Mouse (Mus musculus): ENCODE data around the gene 1190002N15Rik.

1190002N15Rik gene

DNA sequence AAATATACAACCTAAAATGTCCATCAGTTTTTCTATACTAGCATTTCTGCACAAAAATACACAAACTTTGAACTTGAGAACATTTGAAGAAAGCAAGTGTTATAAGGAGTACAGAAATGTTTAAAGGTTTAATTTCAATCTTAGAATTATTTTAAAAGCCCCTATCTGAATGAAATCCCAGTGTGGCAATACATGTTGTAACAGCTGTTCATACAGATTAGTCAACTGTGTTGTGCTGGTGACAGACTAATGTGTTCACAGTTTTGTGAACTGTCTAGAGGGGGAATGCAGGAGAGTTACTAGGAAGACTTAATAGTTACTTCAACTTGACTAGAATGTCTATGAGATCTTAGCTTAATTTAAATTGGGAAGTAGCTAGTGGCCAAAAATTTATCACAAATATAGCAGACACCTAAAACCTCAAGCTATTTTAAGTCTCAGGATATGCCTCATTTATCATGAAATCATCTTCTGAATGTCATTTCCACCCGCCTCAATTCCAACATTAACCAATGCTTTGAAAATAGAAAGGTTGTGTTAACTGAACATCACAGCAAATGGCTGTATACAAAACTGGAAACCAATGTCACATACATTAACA lies 8.6 kb downstream of the 1190002N15Rik start:
- no peak for DNase-seq

DNA sequence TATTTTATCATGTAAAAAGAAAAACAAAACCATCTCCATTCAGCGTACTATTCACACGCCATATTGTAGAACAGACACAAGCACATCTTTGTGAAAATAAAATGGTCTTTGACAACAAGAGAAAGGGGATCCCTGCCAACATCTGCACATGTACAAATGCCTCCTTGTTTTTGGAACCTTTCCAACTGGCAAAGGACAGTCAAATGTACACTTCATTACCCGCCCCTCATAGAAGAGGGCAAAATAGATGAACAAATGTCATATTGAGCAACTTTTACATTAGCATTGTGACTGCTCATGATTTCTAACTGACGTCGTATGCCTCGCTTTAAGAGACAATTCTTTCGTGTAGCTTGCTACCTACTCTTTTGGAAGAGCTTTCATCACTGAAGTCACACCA lies 11.4 kb downstream of the 1190002N15Rik start:
- DNase-seq: no peak

DNA sequence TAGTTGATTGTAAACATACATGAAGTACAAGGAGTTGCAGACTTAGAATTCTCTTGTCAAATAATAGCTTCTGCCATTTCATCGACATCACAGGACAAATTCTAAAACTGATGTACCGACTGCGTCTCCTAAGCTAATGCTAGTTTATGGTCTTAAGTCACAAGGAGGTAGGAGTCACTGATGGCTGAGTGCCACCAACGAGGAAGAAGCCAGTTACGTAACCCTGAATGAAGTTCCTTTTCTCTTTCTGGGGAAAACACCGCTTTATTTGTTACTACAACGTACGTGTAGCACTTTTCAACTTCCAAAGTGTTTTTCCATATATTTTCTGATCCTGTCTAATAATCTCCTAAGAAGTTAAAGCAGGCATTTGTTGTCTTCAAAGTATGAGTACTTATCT lies 25.6 kb downstream of the 1190002N15Rik start:
- no peak for DNase-seq

DNA sequence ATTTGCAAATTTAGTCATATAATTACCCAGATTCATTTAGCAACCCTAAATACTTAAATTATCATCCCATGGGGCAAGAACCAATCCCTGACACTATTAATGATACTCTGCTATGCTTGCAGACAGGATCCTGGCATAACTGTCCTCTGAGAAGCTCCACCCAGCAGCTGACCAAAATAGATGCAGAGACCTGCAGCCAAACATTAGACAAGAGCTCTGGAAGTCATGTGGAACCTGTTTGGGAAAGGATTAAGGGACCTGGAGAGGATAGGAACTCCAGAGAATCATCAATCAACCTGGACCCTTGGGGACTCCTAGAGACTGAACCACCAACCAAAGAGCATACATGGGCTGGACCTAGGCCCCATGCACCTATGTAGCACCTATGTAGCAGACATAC lies 26.7 kb downstream of the 1190002N15Rik start:
- no peak for DNase-seq

DNA sequence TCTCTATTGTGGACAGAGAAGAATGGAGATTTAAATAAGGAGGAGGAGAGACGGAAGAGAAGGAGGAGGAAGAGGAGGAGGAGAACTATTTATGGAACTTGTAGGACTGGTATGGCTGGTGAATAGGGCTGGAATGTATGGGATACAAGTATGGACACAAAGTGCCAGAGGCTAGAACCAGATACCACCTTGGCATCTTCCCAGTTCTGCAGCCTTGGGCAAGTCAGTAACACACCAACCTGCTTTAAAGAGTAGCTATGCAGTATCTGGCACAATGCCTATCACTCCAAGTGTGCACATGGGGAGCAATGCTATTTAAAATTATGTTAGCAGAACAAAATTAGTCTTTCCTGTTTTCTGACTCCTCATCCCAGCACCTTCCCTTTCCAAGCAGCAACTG lies 30.9 kb downstream of the 1190002N15Rik start:
- no peak for DNase-seq

DNA sequence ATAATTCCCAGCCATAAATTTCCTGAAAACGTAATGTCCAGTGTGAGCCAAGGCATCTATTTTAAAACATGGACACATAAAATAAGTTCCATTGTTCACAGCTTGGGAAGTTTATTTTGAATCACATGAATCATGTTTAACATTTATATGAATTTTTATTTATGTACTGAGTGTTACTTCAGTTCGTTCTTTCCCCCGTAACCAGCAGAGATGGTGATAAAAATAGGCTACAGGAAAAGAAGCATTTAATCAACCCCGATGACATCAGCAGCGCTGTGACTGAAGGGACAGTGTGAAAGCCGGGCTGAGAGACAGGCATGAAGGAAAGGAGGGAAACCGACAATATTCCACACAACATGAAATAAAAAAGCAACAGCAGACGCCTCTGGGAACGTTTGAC lies 46.4 kb downstream of the 1190002N15Rik start:
- DNase-seq: no peak

DNA sequence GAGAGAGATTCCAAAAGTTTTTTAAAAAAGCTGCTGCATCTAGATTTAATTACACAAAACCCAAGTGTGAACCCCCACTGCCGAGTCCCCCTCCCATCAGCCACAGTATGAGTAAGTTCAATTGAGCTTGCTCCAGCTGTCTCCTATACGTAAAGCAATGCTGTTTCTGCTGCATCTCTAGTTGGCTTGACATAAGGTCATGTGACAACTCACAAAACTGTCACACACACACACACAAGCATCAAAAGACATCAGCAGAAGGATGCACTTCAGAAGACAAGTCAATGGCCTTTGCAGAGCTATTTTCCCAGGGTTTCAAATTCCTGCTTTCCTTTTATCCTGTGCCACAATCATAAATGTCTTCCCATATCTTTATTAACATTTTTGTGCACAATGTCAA lies 49.9 kb downstream of the 1190002N15Rik start:
- no peak for DNase-seq

DNA sequence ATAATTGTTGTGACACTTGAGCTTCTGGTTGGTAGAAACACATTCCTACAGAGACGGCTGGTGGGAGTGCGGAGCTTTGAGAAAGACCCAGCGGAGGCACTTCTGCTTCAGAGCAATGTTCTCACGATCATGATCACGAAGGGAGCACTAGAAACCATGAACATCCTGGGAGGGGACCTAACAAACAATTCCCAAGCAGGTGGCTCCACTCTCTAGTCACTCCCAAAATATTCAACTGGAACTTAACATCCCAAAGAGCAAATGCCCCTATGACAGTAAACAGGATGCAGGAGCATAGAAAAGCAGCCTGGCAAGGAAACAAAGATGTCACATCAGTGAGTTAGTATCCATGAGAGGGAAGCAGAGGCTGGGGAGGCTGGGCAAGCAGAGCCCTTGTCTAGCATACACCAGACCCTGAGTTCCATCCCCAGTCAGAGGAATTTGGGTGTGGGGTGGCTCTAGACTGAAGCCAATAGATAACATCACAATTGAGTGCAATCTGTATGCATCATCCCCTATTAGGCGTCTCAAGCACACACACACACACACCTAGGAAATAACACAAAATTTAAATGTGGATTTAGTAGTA lies 54.5 kb downstream of the 1190002N15Rik start:
- DNase-seq: peak; percentile 36

DNA sequence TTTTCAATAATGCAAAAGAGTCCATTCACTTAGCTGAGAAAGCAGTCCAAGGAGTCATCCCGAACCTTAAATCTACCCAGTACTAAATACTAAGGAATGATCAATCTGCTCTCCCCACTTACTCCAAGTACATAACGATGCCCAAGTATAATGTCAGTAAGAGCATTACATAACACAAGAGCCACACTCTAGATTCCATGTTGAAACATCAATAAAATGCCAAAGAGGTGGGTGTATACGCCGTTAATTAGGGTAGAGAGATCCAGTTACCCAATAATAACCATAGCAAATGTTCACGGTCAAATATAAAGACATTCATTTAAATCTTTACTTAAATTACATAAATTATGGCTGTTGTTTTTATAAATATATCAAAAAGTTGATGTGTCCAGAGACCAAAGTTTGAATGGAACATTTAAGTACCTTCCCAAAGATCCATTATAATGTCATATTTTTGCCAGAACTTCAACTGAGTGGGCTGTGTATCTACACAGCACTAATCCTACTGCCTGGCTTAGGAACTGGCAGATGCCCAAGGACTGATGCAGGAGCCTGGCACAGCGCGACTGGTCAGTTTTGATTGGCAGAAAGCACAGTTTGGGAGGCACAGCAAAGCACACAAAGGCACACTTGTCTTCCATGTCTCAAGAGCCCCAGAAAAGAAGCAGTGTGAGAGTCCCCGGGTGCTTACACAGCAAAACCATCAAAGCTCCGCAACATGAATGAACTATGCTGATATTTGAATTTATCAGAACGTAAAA lies 55.5 kb downstream of the 1190002N15Rik start:
- DNase-seq: no peak

DNA sequence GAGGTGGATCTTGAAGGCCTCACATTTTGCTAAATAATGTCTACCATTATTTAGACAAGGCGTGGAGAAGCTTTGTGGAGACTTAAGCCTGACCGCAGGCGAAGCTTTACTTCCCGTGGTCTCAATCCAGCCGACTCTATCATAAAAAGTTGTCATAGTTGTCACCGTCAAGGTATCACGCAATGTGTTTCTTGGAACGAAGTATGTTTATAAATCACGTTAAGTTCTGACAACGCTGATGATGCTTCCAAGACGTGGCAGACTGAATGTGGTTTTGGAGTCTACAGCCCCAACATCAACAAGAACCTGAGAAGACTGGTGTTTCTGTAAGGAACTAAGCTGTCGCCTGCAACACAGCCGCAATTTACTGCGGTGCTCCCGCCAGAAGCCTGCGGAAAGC lies 56.8 kb downstream of the 1190002N15Rik start:
- DNase-seq: peak; percentile 3

DNA sequence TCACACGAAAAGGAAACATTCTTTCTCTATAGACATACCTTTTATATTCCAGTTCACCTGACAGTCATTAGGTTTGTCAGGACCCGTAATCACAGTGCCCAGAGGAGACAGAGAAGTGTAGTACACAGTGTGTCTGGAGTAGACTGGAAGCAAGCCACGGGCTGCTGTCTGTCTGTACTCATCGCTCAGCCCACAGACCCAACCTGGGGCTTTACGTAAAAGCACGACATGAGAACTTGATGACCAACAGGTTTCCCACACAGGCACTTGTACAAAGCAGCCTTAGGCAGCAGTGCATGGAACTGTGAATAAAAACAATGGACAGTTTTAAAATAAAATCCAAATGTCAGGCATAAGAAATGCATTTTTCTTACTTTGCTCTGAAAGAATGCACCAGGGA lies 58.5 kb downstream of the 1190002N15Rik start:
- no peak for DNase-seq

DNA sequence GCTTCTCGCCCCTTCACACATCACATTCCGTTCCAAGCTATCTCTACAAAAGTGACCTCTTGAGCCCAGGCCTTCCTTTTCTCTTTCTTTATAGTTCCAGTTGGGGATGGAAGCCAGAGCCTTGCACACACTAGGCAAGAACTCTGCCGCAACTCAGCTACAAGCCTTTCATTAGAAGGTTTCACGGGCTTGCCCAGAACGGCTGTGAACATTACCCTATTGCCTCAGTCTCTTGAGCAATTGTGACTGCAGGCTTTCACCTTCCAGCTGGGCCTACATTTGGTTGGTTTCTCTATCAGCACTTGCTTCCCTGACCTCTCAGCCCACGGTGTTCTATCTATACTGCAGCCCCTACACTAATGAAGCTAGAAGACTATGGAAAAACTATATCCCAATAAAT lies 58.9 kb downstream of the 1190002N15Rik start:
- peak; percentile 13 for DNase-seq

DNA sequence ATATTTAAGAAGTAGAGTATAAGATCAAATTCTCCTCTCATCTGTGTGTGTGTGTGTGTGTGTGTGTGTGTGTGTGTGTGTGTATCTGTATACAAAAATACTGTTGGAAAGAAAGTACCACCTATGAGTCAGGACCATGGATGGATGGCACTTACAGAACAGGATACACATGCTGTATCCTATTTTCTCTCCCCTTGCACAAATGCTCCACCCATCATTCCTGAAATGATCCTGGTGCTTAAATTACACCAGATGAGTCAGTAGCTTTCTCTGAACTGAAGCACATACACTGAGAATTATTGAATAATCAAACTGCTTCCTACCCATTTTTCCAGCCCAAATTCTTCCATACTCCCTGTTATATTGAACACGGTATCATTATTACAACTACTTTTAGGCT lies 61.9 kb downstream of the 1190002N15Rik start:
- no peak for DNase-seq

DNA sequence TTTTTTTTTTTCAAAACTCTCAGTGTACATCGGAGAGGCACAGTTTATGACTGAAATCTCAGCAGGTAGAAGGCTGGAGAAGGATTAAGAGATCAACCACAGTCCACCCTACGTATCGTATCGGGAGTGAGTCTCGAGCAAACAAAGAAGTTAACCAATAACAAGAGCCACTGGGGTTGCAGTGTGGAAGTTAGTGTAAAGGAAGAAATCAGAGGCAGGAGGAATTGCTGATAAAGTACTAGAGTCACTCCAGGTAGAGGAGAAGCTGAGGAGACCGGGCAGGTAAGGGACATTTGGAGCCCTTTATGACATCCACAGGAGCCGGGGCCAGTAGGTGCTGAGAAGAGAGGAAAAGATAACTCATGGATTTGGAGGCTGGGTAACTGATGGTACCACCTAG lies 64.0 kb downstream of the 1190002N15Rik start:
- no peak for DNase-seq

DNA sequence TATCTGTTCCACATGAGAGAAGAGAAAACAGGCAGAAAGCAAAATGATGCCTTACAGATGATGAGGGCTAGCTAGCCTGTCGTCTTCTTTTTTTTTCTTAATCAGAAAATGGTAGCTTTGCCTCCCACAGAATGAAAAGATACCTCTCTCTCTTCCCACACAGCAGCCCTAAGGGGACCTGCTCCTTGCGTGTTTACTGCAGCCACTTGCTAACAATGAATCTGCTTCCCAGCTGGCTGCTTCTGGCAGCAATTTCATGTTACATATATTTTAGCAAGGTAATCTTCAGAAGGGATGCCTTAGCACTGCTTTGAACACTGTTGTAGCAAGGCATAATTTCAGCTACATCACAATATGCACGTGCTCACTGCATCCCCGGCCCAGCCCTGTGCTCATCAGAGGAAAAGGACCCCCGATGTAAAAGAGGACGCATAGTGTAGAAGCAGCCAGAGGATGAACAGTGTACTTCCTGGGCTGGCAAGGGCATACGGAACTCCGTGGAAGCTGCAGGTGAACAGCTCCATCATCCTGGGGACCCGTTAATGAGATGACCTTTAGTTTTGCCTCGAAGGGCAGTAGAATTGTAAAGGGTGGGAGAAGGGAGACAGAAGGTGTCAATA lies 64.8 kb downstream of the 1190002N15Rik start:
- DNase-seq: no peak

DNA sequence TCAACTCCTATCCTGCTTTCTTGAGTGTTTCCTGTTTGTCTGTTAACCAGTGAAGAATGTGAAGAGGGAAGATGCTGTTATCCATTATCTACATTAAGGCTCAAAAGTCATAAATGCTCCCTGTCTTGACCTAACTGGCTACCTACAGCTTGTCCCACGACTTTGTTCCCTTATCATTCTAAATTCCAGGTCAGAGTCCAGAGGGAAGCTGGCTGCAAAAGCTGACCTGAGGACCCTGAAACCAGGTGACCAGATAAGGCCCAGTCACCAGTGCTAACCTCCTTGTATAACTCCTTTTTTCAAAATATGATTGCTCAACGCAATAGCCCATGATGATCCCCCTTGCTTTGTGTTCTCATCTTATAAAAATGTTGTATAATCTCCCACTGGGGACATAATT lies 66.4 kb downstream of the 1190002N15Rik start:
- DNase-seq: no peak
